Mouse (Mus musculus): ENCODE measurements around the gene Kdelc2. TPM values are rescaled to one million over a fixed set of nuclear protein-coding genes. Genes with fewer than 3 reads are reported as not detected.

Kdelc2 gene
- total RNA-seq, 1 experiment from 2014 or later = 11.8 TPM

Small RNA genes lying within 50 kb of the gene (microRNA-seq; reads per million reads assigned to microRNA genes)
- gene Mir130c = 0 reads per million in 2 experiments

Other genes with a start within 250 kb of the Kdelc2 start
- gene Ddx10, start 136.0 kb upstream of the Kdelc2 start, total RNA-seq (2021) = 19.6 and 20.5 TPM in 2 replicates
- 0.09 and 0.14 TPM in 2 replicates for gene Exph5, start 82.4 kb upstream of the Kdelc2 start, total RNA-seq (2021)
- 1.4 and 2.5 TPM in 2 replicates for gene 4930550C14Rik, start 18.3 kb downstream of the Kdelc2 start, total RNA-seq (2021)
- 12.3 and 21.1 TPM in 2 replicates for gene Atm, start 152.7 kb downstream of the Kdelc2 start, total RNA-seq (2021)
- 14.5 TPM in 2 replicates for gene Npat, start 153.0 kb downstream of the Kdelc2 start, total RNA-seq (2021)
- gene Acat1, start 226.4 kb downstream of the Kdelc2 start, total RNA-seq (2021) = 135 and 154 TPM in 2 replicates

Data from adrenal gland, postnatal 25 days (tissue).